Mouse (Mus musculus) brain, embryonic 14.5 days (tissue): Measurements from ENCODE around the gene Det1.

Experiments used
- CTCF ChIP-seq: fragments of 200-500 bp; IDR thresholded peaks from 2 replicates; pipeline ENCODE4 v1.5.1; 2012; ENCODE audit warnings: inconsistent platforms, mild to moderate bottlenecking, moderate library complexity, borderline replicate concordance; ENCODE audit not compliant: insufficient read depth, insufficient read length; ENCODE audit errors: extremely low read depth
- POLR2A ChIP-seq: fragments of 200-500 bp; IDR thresholded peaks from 2 replicates; pipeline ENCODE4 v1.6.1; 2012; ENCODE audit warnings: mild to moderate bottlenecking, inconsistent platforms, borderline replicate concordance; ENCODE audit not compliant: poor library complexity, insufficient read depth, insufficient read length, severe bottlenecking; ENCODE audit errors: extremely low read depth

DNA sequence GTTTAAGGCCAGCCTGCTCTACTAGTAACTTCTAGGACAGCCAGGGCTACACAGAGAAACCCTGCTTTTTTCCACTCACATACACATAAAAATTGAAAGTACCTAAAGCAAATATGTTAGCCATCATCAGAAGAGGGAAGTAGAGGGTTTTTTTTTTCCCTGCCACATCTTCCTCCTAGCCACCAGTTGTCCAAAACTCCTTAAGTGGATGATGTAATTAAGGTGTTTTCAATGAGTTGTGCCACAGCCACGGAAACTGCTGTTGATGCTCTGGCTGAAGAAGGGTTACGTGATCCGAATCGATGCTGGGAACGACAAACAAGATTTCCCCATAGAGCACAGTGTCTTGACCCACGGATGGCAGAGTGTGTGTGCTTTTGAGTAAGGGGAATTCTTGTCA lies 25.3 kb upstream of the Det1 start:
- TF ChIP-seq CTCF, result no peak
- TF ChIP-seq POLR2A, result no peak
